28 mouse cellular contexts compared by ENCODE assay signal in genomic region chr5:17883357-17883875, GRCm38 (mm10). TPM values are rescaled to one million over a fixed set of nuclear protein-coding genes. Genes with fewer than 3 reads are reported as not detected.
"Had no signal": no experiment of that assay in that cellular context is flagged by ENCODE, and none has a peak within 500 bp of the region (broad histone marks: within the 10 kb centered on the region; RNA-seq: fewer than 3 reads in every experiment).

No protein-coding gene starts in this region.

- H3K36me3 ChIP-seq: embryonic facial prominence, embryonic 10.5 days; embryonic facial prominence, embryonic 12.5 days; embryonic facial prominence, embryonic 13.5 days; embryonic facial prominence, embryonic 15.5 days; forebrain, embryonic 10.5 days; forebrain, embryonic 12.5 days; forebrain, embryonic 15.5 days had no signal

- H3K27ac ChIP-seq: embryonic facial prominence, embryonic 10.5 days; embryonic facial prominence, embryonic 12.5 days; embryonic facial prominence, embryonic 13.5 days; embryonic facial prominence, embryonic 15.5 days; forebrain, embryonic 10.5 days; forebrain, embryonic 12.5 days; forebrain, embryonic 13.5 days; forebrain, embryonic 15.5 days had no signal

- H3K4me2 ChIP-seq: embryonic facial prominence, embryonic 12.5 days; embryonic facial prominence, embryonic 13.5 days; embryonic facial prominence, embryonic 15.5 days; forebrain, embryonic 12.5 days; forebrain, embryonic 13.5 days; forebrain, embryonic 15.5 days had no signal

- H3K9ac ChIP-seq: embryonic facial prominence, embryonic 12.5 days; embryonic facial prominence, embryonic 13.5 days; embryonic facial prominence, embryonic 15.5 days; forebrain, embryonic 12.5 days; forebrain, embryonic 13.5 days; forebrain, embryonic 15.5 days; forebrain, postnatal 0 days had no signal

- ATAC-seq: forebrain, embryonic 13.5 days; forebrain, embryonic 14.5 days; forebrain, embryonic 15.5 days; forebrain, embryonic 16.5 days; forebrain, postnatal 0 days had no signal

- H3K27me3 ChIP-seq: embryonic facial prominence, embryonic 12.5 days; embryonic facial prominence, embryonic 13.5 days; embryonic facial prominence, embryonic 15.5 days; forebrain, embryonic 12.5 days; forebrain, embryonic 13.5 days; forebrain, embryonic 15.5 days had no signal

- H3K9me3 ChIP-seq: embryonic facial prominence, embryonic 10.5 days; embryonic facial prominence, embryonic 12.5 days; embryonic facial prominence, embryonic 13.5 days; embryonic facial prominence, embryonic 15.5 days; forebrain, embryonic 10.5 days; forebrain, embryonic 12.5 days; forebrain, embryonic 13.5 days; forebrain, embryonic 15.5 days had no signal

- H3K4me1 ChIP-seq: embryonic facial prominence, embryonic 10.5 days; embryonic facial prominence, embryonic 12.5 days; embryonic facial prominence, embryonic 13.5 days; embryonic facial prominence, embryonic 15.5 days; forebrain, embryonic 10.5 days; forebrain, embryonic 12.5 days; forebrain, embryonic 13.5 days; forebrain, embryonic 15.5 days had no signal

- H3K4me3 ChIP-seq: embryonic facial prominence, embryonic 10.5 days; embryonic facial prominence, embryonic 12.5 days; embryonic facial prominence, embryonic 13.5 days; embryonic facial prominence, embryonic 15.5 days; erythroblast, embryonic 14.5 days; forebrain, embryonic 10.5 days; forebrain, embryonic 12.5 days; forebrain, embryonic 13.5 days; forebrain, embryonic 15.5 days had no signal

- DNase-seq: cerebellum, adult 18-20 months; cerebellum, adult 2 months; cerebellum, adult 8-10 months; cerebellum, adult 9-10 months; cerebellum, adult 9-11 months; cerebellum, postnatal 10 days; cerebellum, postnatal 14 days; cerebellum, postnatal 25 days; cerebellum, postnatal 36 days; embryo, embryonic 11 days; forebrain, postnatal 0 days; gastrocnemius, postnatal 10 days; gastrocnemius, postnatal 14 days; gastrocnemius, postnatal 25 days; heart, adult 11 months; heart, adult 18-20 months had no signal

RNA-seq across cellular contexts. Expression of gene Cd36, which starts 5.2 kb away (rescaled TPM):
- total RNA-seq: granulocyte monocyte progenitor cell, adult 5-6 weeks had no signal
